Mouse (Mus musculus): ENCODE measurements around the gene Pcca. TPM values are rescaled to one million over a fixed set of nuclear protein-coding genes. Genes with fewer than 3 reads are reported as not detected.

Gene Pcca
- polyA plus RNA-seq (2015; fragmentation: Nextera tagmentation; extraction: Ambion mirVana): 6.7 and 10.6 TPM in 2 replicates

DNA sequence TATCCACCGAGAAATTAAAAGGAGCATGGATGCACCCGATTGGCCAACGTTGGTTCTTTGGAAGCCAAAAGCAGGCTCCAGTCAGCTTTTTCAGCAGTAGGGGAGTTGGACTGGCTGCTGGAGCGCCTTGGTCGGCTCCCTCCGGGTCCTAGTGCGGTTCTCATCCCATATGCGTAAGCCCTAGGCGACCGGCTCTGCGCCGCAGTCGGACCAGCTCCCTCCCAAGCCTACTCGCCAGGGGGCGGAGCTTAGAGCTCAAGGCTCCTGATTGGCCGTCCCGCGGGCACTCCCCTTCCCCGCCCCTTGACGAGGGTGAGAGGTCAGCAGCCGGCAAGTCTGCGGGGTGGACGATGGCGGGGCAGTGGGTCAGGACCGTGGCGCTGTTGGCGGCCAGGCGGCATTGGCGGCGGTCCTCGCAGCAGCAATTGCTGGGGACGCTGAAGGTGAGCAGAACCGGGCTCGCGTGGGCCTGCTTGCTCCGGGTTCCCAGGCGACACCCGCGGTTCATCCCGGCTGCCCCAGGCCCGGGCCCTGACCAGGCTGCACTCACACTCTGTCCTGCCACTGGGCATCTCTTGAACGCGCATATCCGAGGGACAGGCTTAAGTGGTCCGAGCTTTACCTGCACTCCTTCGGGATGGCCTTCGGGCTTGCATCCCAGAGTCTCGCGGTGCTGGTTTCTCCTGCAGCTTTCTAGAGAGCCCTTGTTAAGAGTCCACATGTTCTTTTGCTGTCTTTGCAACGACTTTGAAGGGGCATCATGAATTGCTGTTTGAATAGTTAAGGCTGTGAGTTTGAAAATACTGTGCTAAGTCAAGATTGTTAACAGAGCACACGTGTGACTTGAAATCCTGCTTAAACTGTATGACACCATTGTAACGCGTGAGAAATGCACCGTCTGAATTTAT lies at the start of gene Pcca:
Pcca (plus strand) TSS at position 308 of the 908 bp plus-strand sequence.

GRCm38 (mm10) chr14:122490441-122491328 lies 43.4 kb upstream of the Pcca start, which contains the start of gene Gm10837:
TSS of gene Gm10837 (plus strand) at chr14:122490586.

DNA sequence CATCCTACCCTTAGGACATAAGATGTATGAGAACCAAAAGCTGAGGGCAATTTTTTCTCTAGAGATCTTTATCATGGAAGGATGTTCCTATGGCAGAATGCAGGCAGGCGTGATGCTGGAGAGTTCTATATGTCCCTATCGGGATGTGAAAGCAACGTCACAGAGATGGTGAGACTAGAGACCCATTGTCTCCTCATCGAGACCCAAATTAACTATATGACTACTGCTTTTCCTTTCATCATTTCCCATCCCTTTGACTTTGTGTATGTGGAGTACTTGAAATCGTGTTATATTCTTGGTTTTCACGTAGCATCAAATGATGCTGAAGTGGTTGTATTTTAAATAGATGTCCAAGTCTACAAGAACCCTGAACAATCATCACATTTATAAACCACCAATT lies 379.5 kb downstream of the Pcca start, which contains the start of gene Ggact:
Ggact (minus strand) TSS at position 101 of the 400 bp plus-strand sequence.

Other genes with a start within 250 kb of the Pcca start
- gene Gm5089, start 83.2 kb upstream of the Pcca start, polyA plus RNA-seq (2015; fragmentation: Nextera tagmentation; extraction: Ambion mirVana): not detected in 2 replicates
- gene Zic5, start 68.6 kb upstream of the Pcca start, polyA plus RNA-seq (2015; fragmentation: Nextera tagmentation; extraction: Ambion mirVana): not detected in 2 replicates
- gene Zic2, start 58.9 kb upstream of the Pcca start, polyA plus RNA-seq (2015; fragmentation: Nextera tagmentation; extraction: Ambion mirVana): not detected in 2 replicates
- not detected in 2 replicates for gene Gm10837, start 43.7 kb upstream of the Pcca start, polyA plus RNA-seq (2015; fragmentation: Nextera tagmentation; extraction: Ambion mirVana)